Mouse (Mus musculus) liver, embryonic 13.5 days (tissue): ENCODE data around the gene Hist1h4d. TPM values are rescaled to one million over a fixed set of nuclear protein-coding genes. Genes with fewer than 3 reads are reported as not detected.

Experiments
- microRNA-seq: library from miRNA; unstranded; fragments of <30 nt; microRNA quantifications from one replicate; pipeline ENCODE4, GENCODE M21; 2016
- polyA plus RNA-seq: library from polyadenylated mRNA; unstranded; fragments of >200 nt; fragmentation: Nextera tagmentation; extraction: Ambion mirVana; gene quantifications from 2 replicates; pipeline ENCODE4 v1.2.1, GENCODE M21; 2015

Gene Hist1h4d
- polyA plus RNA-seq, 1 experiment from 2014 or later: 152 TPM

Small RNAs within 50 kb of the gene (microRNA-seq; reads per million reads assigned to microRNA genes)
- gene Gm44297 (not detected), gene Gm44359 (not detected), gene Gm44394 (not detected)

Other genes with a start within 250 kb of the Hist1h4d start
- 15.2 and 20.1 TPM in 2 replicates for gene Zfp322a, start 212.4 kb upstream of the Hist1h4d start, polyA plus RNA-seq
- 8.3 and 9.1 TPM in 2 replicates for gene Abt1, start 157.7 kb upstream of the Hist1h4d start, polyA plus RNA-seq
- gene Btn1a1, start 115.7 kb upstream of the Hist1h4d start, polyA plus RNA-seq: 1.5 and 2.0 TPM in 2 replicates
- not detected in 2 replicates for gene Btn2a2, start 92.7 kb upstream of the Hist1h4d start, polyA plus RNA-seq
- gene Hist1h4h, start 50.5 kb upstream of the Hist1h4d start, polyA plus RNA-seq: 3.8 and 5.9 TPM in 2 replicates
- 7.7 and 13.6 TPM in 2 replicates for gene Hist1h2af, start 47.7 kb upstream of the Hist1h4d start, polyA plus RNA-seq
- gene Hist1h3g, start 46.2 kb upstream of the Hist1h4d start, polyA plus RNA-seq: 10.3 and 17.1 TPM in 2 replicates
- 1.7 TPM in 2 replicates for gene Hist1h2bh, start 38.2 kb upstream of the Hist1h4d start, polyA plus RNA-seq
- gene Hist1h3f, start 37.5 kb upstream of the Hist1h4d start, polyA plus RNA-seq: 1.1 and 2.1 TPM in 2 replicates
- 0.98 and 4.2 TPM in 2 replicates for gene Hist1h4f, start 29.9 kb upstream of the Hist1h4d start, polyA plus RNA-seq
- 0.75 and 0.93 TPM in 2 replicates for gene Hist1h1d, start 28.3 kb upstream of the Hist1h4d start, polyA plus RNA-seq
- 4.4 and 6.8 TPM in 2 replicates for gene Hist1h3e, start 19.2 kb upstream of the Hist1h4d start, polyA plus RNA-seq
- gene Hist1h2ae, start 10.4 kb upstream of the Hist1h4d start, polyA plus RNA-seq: 95.0 and 121 TPM in 2 replicates
- gene Hist1h2bg, start 10.2 kb upstream of the Hist1h4d start, polyA plus RNA-seq: 6.5 and 14.1 TPM in 2 replicates
- gene Hist1h2bf, start 7.4 kb upstream of the Hist1h4d start, polyA plus RNA-seq: 5.0 and 12.7 TPM in 2 replicates
- 1.2 and 4.3 TPM in 2 replicates for gene Hist1h2ad, start 7.2 kb upstream of the Hist1h4d start, polyA plus RNA-seq
- 5.9 and 7.2 TPM in 2 replicates for gene Hist1h3d, start 5.8 kb upstream of the Hist1h4d start, polyA plus RNA-seq
- 1.3 and 2.0 TPM in 2 replicates for gene Hist1h2be, start 39.5 kb downstream of the Hist1h4d start, polyA plus RNA-seq
- 24.3 and 26.2 TPM in 2 replicates for gene Hist1h1e, start 41.0 kb downstream of the Hist1h4d start, polyA plus RNA-seq
- gene Hist1h2ac, start 102.3 kb downstream of the Hist1h4d start, polyA plus RNA-seq: 0.89 and 1.0 TPM in 2 replicates
- 81.2 and 88.9 TPM in 2 replicates for gene Hist1h2bc, start 102.6 kb downstream of the Hist1h4d start, polyA plus RNA-seq
- not detected in 2 replicates for gene Hist1h1t, start 114.2 kb downstream of the Hist1h4d start, polyA plus RNA-seq
- gene Hist1h4c, start 116.9 kb downstream of the Hist1h4d start, polyA plus RNA-seq: 5.4 and 8.6 TPM in 2 replicates
- gene Hfe, start 129.3 kb downstream of the Hist1h4d start, polyA plus RNA-seq: 6.6 and 8.8 TPM in 2 replicates
- gene Hist1h1c, start 157.2 kb downstream of the Hist1h4d start, polyA plus RNA-seq: 60.3 and 72.2 TPM in 2 replicates
- 5.2 and 5.9 TPM in 2 replicates for gene Hist1h3c, start 164.0 kb downstream of the Hist1h4d start, polyA plus RNA-seq
- gene Hist1h2bb, start 165.1 kb downstream of the Hist1h4d start, polyA plus RNA-seq: 3.9 and 5.6 TPM in 2 replicates
- gene Hist1h2ab, start 169.5 kb downstream of the Hist1h4d start, polyA plus RNA-seq: 54.0 and 76.2 TPM in 2 replicates
- 10.4 and 29.5 TPM in 2 replicates for gene Hist1h3b, start 170.7 kb downstream of the Hist1h4d start, polyA plus RNA-seq
- 3.7 and 5.5 TPM in 2 replicates for gene Hist1h4b, start 175.4 kb downstream of the Hist1h4d start, polyA plus RNA-seq
- 0.86 TPM in 1 of 2 replicates, not detected in the other for gene Hist1h4a, start 179.6 kb downstream of the Hist1h4d start, polyA plus RNA-seq
- gene Hist1h3a, start 180.8 kb downstream of the Hist1h4d start, polyA plus RNA-seq: 3.2 and 8.3 TPM in 2 replicates
- 4.3 and 8.1 TPM in 2 replicates for gene Hist1h1a, start 182.1 kb downstream of the Hist1h4d start, polyA plus RNA-seq
- gene Trim38, start 188.3 kb downstream of the Hist1h4d start, polyA plus RNA-seq: 0.14 TPM in 1 of 2 replicates, not detected in the other
- 0.52 and 0.57 TPM in 2 replicates for gene Slc17a2, start 225.4 kb downstream of the Hist1h4d start, polyA plus RNA-seq